Mouse (Mus musculus): ENCODE measurements around the gene Tasp1.
"Not testable (repeated sequence)": the region's sequence is repeated elsewhere in the genome, so short reads cannot be mapped to it uniquely, and the experiment has no call there.

Tasp1 gene

GRCm38 (mm10) chr2:140051607-140052126 lies 14.9 kb downstream of the Tasp1 start:
- no peak for DNase-seq

GRCm38 (mm10) chr2:140042522-140043131 lies 24.0 kb downstream of the Tasp1 start:
- no peak for DNase-seq

- peak in 1 of 2 experiments; percentile 4 for DNase-seq
Observed at GRCm38 (mm10) chr2:140042081-140042480, 24.5 kb downstream of the Tasp1 start.

GRCm38 (mm10) chr2:140037459-140037858 lies 29.1 kb downstream of the Tasp1 start:
- DNase-seq, result no peak

- DNase-seq, result no peak
Observed at GRCm38 (mm10) chr2:140036854-140037253, 29.8 kb downstream of the Tasp1 start.

GRCm38 (mm10) chr2:140024937-140025336 lies 41.7 kb downstream of the Tasp1 start:
- no peak for DNase-seq

- DNase-seq, result no peak
Observed at GRCm38 (mm10) chr2:140007406-140007805, 59.2 kb downstream of the Tasp1 start.

- DNase-seq, result no peak
Observed at GRCm38 (mm10) chr2:139998170-139998569, 68.4 kb downstream of the Tasp1 start.

- not testable (repeated sequence) for DNase-seq
Observed at GRCm38 (mm10) chr2:139989907-139990306, 76.7 kb downstream of the Tasp1 start.

GRCm38 (mm10) chr2:139967451-139967850 lies 99.2 kb downstream of the Tasp1 start:
- no peak for DNase-seq

- peak in 1 of 2 experiments; percentile 53 for DNase-seq
Observed at GRCm38 (mm10) chr2:139966288-139966687, 100.3 kb downstream of the Tasp1 start.

- DNase-seq, result no peak
Observed at GRCm38 (mm10) chr2:139948843-139949242, 117.8 kb downstream of the Tasp1 start.

GRCm38 (mm10) chr2:139937581-139937980 lies 129.0 kb downstream of the Tasp1 start:
- DNase-seq, result no peak

GRCm38 (mm10) chr2:139934577-139934976 lies 132.0 kb downstream of the Tasp1 start:
- no peak for DNase-seq

- DNase-seq, result no peak
Observed at GRCm38 (mm10) chr2:139934033-139934572, 132.5 kb downstream of the Tasp1 start.

- DNase-seq, result no peak
Observed at GRCm38 (mm10) chr2:139932211-139932610, 134.4 kb downstream of the Tasp1 start.

- DNase-seq, result no peak
Observed at GRCm38 (mm10) chr2:139924937-139925336, 141.7 kb downstream of the Tasp1 start.

- DNase-seq, result not testable (repeated sequence)
Observed at GRCm38 (mm10) chr2:139921395-139921794, 145.2 kb downstream of the Tasp1 start.

- no peak for DNase-seq
Observed at GRCm38 (mm10) chr2:139919757-139920156, 146.8 kb downstream of the Tasp1 start.

- no peak for DNase-seq
Observed at GRCm38 (mm10) chr2:139906441-139907157, 160.0 kb downstream of the Tasp1 start.

- DNase-seq, result peak in 1 of 2 experiments; percentile 30
Observed at GRCm38 (mm10) chr2:139891405-139892089, 175.1 kb downstream of the Tasp1 start.

- no peak for DNase-seq
Observed at GRCm38 (mm10) chr2:139884264-139884637, 182.4 kb downstream of the Tasp1 start.

GRCm38 (mm10) chr2:139883581-139884263 lies 182.9 kb downstream of the Tasp1 start:
- DNase-seq, result peak; percentile 40 to 69
